Mouse (Mus musculus) gastrocnemius, postnatal 4 days (tissue): ENCODE results near the gene Acer3. TPM values are rescaled to one million over a fixed set of nuclear protein-coding genes. Genes with fewer than 3 reads are reported as not detected.

Experiments used
- DNase-seq, 2 experiments: peaks; one replicate each; pipeline ENCODE4 v3.0.0; 2021 to 2022; ENCODE audit warnings: low spot score in 2 of 2, mixed read lengths in 2 of 2
- total RNA-seq, 2 experiments: library from RNA; stranded (reverse); gene quantifications; 2 replicates each; pipeline ENCODE4 v1.2.3; 2021

Gene Acer3
- total RNA-seq, 2 experiments from 2014 or later, result 7.7 to 11.7 TPM

GRCm38 (mm10) chr7:98333507-98333906 lies 12.5 kb upstream of the Acer3 start:
- no peak for DNase-seq

- no peak for DNase-seq
Observed at GRCm38 (mm10) chr7:98332678-98333397, 11.8 kb upstream of the Acer3 start.

- DNase-seq, result no peak
Observed at GRCm38 (mm10) chr7:98331932-98332331, 10.9 kb upstream of the Acer3 start.

GRCm38 (mm10) chr7:98330375-98331002 lies 9.5 kb upstream of the Acer3 start:
- no peak for DNase-seq

- DNase-seq, result no peak
Observed at GRCm38 (mm10) chr7:98329651-98330374, 8.8 kb upstream of the Acer3 start.

- DNase-seq, result no peak
Observed at GRCm38 (mm10) chr7:98328311-98328710, 7.3 kb upstream of the Acer3 start.

GRCm38 (mm10) chr7:98326051-98326450 lies 5.0 kb upstream of the Acer3 start:
- DNase-seq, result no peak

- no peak for DNase-seq
Observed at GRCm38 (mm10) chr7:98324228-98324627, 3.2 kb upstream of the Acer3 start.

GRCm38 (mm10) chr7:98323288-98324019 lies 2.4 kb upstream of the Acer3 start:
- no peak for DNase-seq

- no peak for DNase-seq
Observed at GRCm38 (mm10) chr7:98322415-98322814, 1.4 kb upstream of the Acer3 start.

GRCm38 (mm10) chr7:98320006-98320556 lies 927 bp downstream of the Acer3 start:
- DNase-seq, result no peak

GRCm38 (mm10) chr7:98316568-98316967 lies 4.4 kb downstream of the Acer3 start:
- DNase-seq, result no peak

GRCm38 (mm10) chr7:98315087-98315486 lies 5.9 kb downstream of the Acer3 start:
- no peak for DNase-seq

GRCm38 (mm10) chr7:98312185-98312920 lies 8.7 kb downstream of the Acer3 start:
- DNase-seq, result peak in 1 of 2 experiments; percentile 3

- DNase-seq, result no peak
Observed at GRCm38 (mm10) chr7:98310266-98310665, 10.7 kb downstream of the Acer3 start.

- peak; percentile 90 to 96 for DNase-seq
Observed at GRCm38 (mm10) chr7:98309219-98310030, 11.6 kb downstream of the Acer3 start.

GRCm38 (mm10) chr7:98308607-98309218 lies 12.3 kb downstream of the Acer3 start:
- no peak for DNase-seq

GRCm38 (mm10) chr7:98307921-98308606 lies 12.9 kb downstream of the Acer3 start:
- DNase-seq, result no peak

GRCm38 (mm10) chr7:98307411-98307810 lies 13.6 kb downstream of the Acer3 start:
- no peak for DNase-seq
